Mouse (Mus musculus): ENCODE results near the gene Cebpzos.

- no peak for TF ChIP-seq EP300 (IDR thresholded peaks at IDR 0.05; ENCODE audit: low read depth)
- TF ChIP-seq CTCF (IDR thresholded peaks at IDR 0.05; ENCODE audit: low read depth): no peak
These were observed 34.9 kb downstream of the Cebpzos start for GRCm38 (mm10) chr17:78951225-78951624.
